Mouse (Mus musculus): ENCODE data around the gene Gm572. TPM values are rescaled to one million over a fixed set of nuclear protein-coding genes. Genes with fewer than 3 reads are reported as not detected.

Gm572 gene
- total RNA-seq, 2 experiments from 2014 or later, result 7.3 to 8.7 TPM

DNA sequence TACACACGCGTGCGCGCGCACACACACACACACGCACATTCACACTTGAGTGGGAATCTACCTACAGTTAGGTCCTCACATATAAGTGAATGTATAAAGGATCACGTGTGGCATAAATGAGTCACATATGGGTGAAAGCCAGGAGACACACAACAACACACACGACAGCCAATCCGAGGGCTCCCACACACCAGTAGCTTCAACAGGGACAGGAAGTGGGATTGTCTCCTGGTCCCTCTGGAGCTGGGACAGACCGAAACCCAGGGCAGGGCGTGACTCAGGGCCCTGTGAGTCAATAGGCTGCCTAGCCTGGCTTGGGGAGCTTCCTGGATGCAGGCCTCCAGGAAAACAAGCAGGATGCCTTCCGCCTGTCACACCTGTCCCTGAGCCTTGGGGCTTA lies 71.6 kb downstream of the Gm572 start:
- DNase-seq (ENCODE audit: low spot score in 2 of 2), result no peak

DNA sequence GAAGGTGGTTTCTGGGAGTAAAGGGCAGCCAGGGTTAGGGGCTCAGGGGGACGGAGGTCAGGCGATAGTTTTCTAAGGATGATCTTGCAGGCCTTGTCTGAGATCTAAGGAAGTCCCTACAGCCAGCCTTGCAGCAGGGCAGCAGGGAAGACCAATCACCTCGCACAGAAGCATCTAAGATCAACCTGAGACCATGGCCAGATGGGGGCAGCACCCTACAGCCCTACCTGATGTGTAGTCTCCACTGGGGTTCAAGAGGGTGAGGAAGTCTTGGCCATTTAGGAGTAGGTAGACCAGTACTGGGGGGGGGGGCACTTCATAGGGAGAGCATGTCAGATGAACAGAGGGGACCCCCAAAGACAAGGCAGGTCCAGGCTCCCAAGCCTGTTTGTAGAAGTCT lies 72.3 kb downstream of the Gm572 start:
- DNase-seq (ENCODE audit: low spot score in 2 of 2), result no peak

Other genes starting within 250 kb of the Gm572 start
- 10 to 100 TPM in 1 of 2 experiments, 1 to 10 TPM in 1; 9.7 to 11.0 TPM for gene Ubiad1, start 198.5 kb upstream of the Gm572 start, total RNA-seq (2021)
- 10 to 100 TPM; 39.3 to 42.0 TPM for gene Mtor, start 194.7 kb upstream of the Gm572 start, total RNA-seq (2021)
- 1 to 10 TPM; 1.7 to 4.0 TPM for gene Angptl7, start 142.9 kb upstream of the Gm572 start, total RNA-seq (2021)
- gene Exosc10, start 84.9 kb upstream of the Gm572 start, total RNA-seq (2021), result 10 to 100 TPM; 47.6 to 48.7 TPM
- gene Srm, start 51.8 kb upstream of the Gm572 start, total RNA-seq (2021), result 10 to 100 TPM; 44.0 to 47.6 TPM
- gene Masp2, start 40.8 kb upstream of the Gm572 start, total RNA-seq (2021), result under 1 TPM; 0.52 to 0.88 TPM
- 100 to 1,000 TPM; 200 to 267 TPM for gene Tardbp, start 16.3 kb upstream of the Gm572 start, total RNA-seq (2021)
- 10 to 100 TPM; 51.6 to 53.4 TPM for gene Casz1, start 161.1 kb downstream of the Gm572 start, total RNA-seq (2021)